Mouse (Mus musculus) hindbrain, embryonic 11.5 days (tissue): Measurements from ENCODE around the gene Trim2. TPM values are rescaled to one million over a fixed set of nuclear protein-coding genes. Genes with fewer than 3 reads are reported as not detected.

Experiments
- ATAC-seq: fragments of 200-750 bp; cut with Nextera tagmentation; 2 replicates; pipeline ENCODE4 v1.8.0; 2017; ENCODE audit warnings: mild to moderate bottlenecking, moderate TSS enrichment, moderate library complexity; ENCODE audit not compliant: low FRiP score
- DNase-seq: peaks from one replicate; pipeline ENCODE4 v3.0.0-alpha.2; 2015; ENCODE audit warnings: low spot score
- H3K27ac ChIP-seq: fragments of 300-500 bp; sonication (generic); 2 replicates; pipeline ENCODE4 v1.5.1; 2014; ENCODE audit warnings: mild to moderate bottlenecking, low read depth, low read length
- H3K27me3 ChIP-seq: fragments of 300-500 bp; sonication (generic); 2 replicates; pipeline ENCODE4 v1.6.1; 2014; ENCODE audit warnings: mild to moderate bottlenecking, low read length, moderate library complexity, mixed read lengths; ENCODE audit not compliant: control insufficient read depth, insufficient read depth
- H3K36me3 ChIP-seq: fragments of 300-500 bp; sonication (generic); 2 replicates; pipeline ENCODE4 v1.6.1; 2014; ENCODE audit warnings: mild to moderate bottlenecking, low read length, moderate library complexity, mixed read lengths; ENCODE audit not compliant: control insufficient read depth, insufficient read depth
- H3K4me1 ChIP-seq: fragments of 300-500 bp; sonication (generic); replicated peaks from 2 replicates; pipeline ENCODE4 v1.6.1; 2014; ENCODE audit warnings: low read length, mixed read lengths; ENCODE audit not compliant: control insufficient read depth, insufficient read depth
- H3K4me2 ChIP-seq: fragments of 300-500 bp; sonication (generic); replicated peaks from 2 replicates; pipeline ENCODE4 v1.6.1; 2014; ENCODE audit warnings: mild to moderate bottlenecking, low read depth, low read length
- H3K4me3 ChIP-seq: fragments of 300-500 bp; sonication (generic); 2 replicates; pipeline ENCODE4 v1.5.1; 2014; ENCODE audit warnings: low read depth, low read length
- H3K9ac ChIP-seq: fragments of 300-500 bp; sonication (generic); 2 replicates; pipeline ENCODE4 v1.6.1; 2014; ENCODE audit warnings: low read depth, low read length
- H3K9me3 ChIP-seq: fragments of 300-500 bp; sonication (generic); 2 replicates; pipeline ENCODE4 v1.6.1; 2016; ENCODE audit warnings: low read length; ENCODE audit not compliant: control insufficient read depth
- WGBS: fragments of 180-500 bp; shearing (Covaris S2); extraction: QIAGEN DNeasy Blood & Tissue Kit; methylation state at CpG from one replicate; pipeline ENCODE4 v1.1.7; 2014; 5-methylcytosine and 5-hydroxymethylcytosine counted together
- polyA plus RNA-seq: library from polyadenylated mRNA; unstranded; fragments of >200 nt; fragmentation: Nextera tagmentation; extraction: Ambion mirVana; gene quantifications from 2 replicates; pipeline ENCODE4 v1.2.1, GENCODE M21; 2014

Trim2 gene
- polyA plus RNA-seq, 1 experiment from 2014 or later, result 104 TPM

- Histone ChIP-seq H3K4me2 (no peak overlapping the region), H3K36me3 (no peaks in the 10 kb centered on the region), H3K27me3 (no peaks in the 10 kb centered on the region), H3K27ac (no peak overlapping the region), H3K9me3 (no peaks in the 10 kb centered on the region), H3K4me3 (no peak overlapping the region), H3K9ac (no peak overlapping the region), H3K4me1 (no peaks in the 10 kb centered on the region)
- 94% methylated on average over 5 of the region's 5 CpGs for WGBS
- ATAC-seq (no peak), DNase-seq (no peak)
These were observed 72.8 kb downstream of the Trim2 start for GRCm38 (mm10) chr3:84233663-84234415.

DNA sequence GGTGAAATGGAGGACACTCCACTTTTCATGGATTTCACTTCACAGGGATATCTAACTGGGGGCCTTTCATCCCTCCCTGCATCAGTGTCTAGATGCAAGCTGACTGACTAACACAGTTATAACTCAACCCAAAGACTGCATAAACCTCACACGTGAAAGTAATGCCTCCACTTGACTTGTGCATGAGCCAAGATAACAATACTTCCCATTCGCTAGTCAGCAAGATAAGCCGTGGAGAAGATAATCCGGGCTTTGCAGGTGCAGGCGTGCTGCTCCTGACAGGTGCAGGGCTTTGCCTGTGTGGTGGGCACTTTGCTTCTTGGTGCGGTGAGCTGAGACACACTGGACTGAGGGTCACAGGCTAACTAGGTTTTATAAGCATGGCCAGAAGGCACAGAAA is 74.4 kb downstream of the Trim2 start:
- Histone ChIP-seq H3K9ac (no peak overlapping the region), H3K9me3 (no peaks in the 10 kb centered on the region), H3K27ac (no peak overlapping the region), H3K4me3 (no peak overlapping the region), H3K36me3 (no peaks in the 10 kb centered on the region), H3K27me3 (no peaks in the 10 kb centered on the region), H3K4me1 (no peaks in the 10 kb centered on the region), H3K4me2 (no peak overlapping the region)
- no peak for ATAC-seq
- WGBS, result 87% methylated on average over 6 of the region's 6 CpGs
- DNase-seq, result no peak

DNA sequence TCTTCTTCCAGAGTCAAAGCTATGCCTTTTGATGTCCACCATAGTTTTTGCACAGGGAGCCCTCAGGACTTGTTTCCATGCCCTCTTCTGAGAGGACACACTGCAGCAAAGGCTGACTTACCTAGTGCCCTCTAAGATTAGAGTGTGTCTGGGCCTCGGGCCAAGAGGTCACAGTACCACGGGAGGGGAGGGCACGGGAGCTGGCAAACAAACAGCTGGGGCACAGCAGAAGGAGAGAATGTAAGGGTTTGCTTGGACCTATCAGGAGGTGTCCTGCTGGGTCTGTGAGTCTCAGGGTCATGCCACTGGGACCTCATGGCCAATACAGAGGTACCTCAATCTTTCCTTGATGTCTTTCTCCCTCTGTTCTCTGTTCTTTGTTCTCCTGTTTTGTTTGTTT is 75.7 kb downstream of the Trim2 start:
- no peak overlapping the region for H3K4me3 ChIP-seq
- ATAC-seq, result no peak
- 8% methylated on average over 3 of the region's 3 CpGs for WGBS
- no peak overlapping the region for H3K4me2 ChIP-seq
- H3K36me3 ChIP-seq, result no peaks in the 10 kb centered on the region
- H3K9me3 ChIP-seq, result no peaks in the 10 kb centered on the region
- H3K27me3 ChIP-seq, result no peaks in the 10 kb centered on the region
- no peaks in the 10 kb centered on the region for H3K4me1 ChIP-seq
- DNase-seq, result no peak
- no peak overlapping the region for H3K9ac ChIP-seq
- no peak overlapping the region for H3K27ac ChIP-seq

GRCm38 (mm10) chr3:84228911-84229310 is 77.8 kb downstream of the Trim2 start:
- DNase-seq (peak; percentile 49), ATAC-seq (no peak)
- Histone ChIP-seq H3K9me3 (no peaks in the 10 kb centered on the region), H3K4me3 (no peak overlapping the region), H3K36me3 (no peaks in the 10 kb centered on the region), H3K27me3 (no peaks in the 10 kb centered on the region), H3K27ac (no peak overlapping the region), H3K4me2 (peak overlapping the region; percentile 81; the same call in 1 of the 2 replicates), H3K4me1 (no peaks in the 10 kb centered on the region), H3K9ac (no peak overlapping the region)
- 15% methylated on average over 15 of the region's 15 CpGs for WGBS

GRCm38 (mm10) chr3:84228203-84228870 is 78.3 kb downstream of the Trim2 start:
- no peaks in the 10 kb centered on the region for H3K9me3 ChIP-seq
- 0% methylated on average over 18 of the region's 18 CpGs for WGBS
- H3K27ac ChIP-seq, result no peak overlapping the region
- H3K4me1 ChIP-seq, result no peaks in the 10 kb centered on the region
- peak overlapping the region; percentile 81 for H3K4me2 ChIP-seq
- DNase-seq (peak; percentile 91), ATAC-seq (peak; percentile 80)
- H3K27me3 ChIP-seq, result no peaks in the 10 kb centered on the region
- H3K9ac ChIP-seq, result peak overlapping the region; percentile 33; the same call in 1 of the 2 replicates
- no peaks in the 10 kb centered on the region for H3K36me3 ChIP-seq
- peak overlapping the region; percentile 43 for H3K4me3 ChIP-seq

DNA sequence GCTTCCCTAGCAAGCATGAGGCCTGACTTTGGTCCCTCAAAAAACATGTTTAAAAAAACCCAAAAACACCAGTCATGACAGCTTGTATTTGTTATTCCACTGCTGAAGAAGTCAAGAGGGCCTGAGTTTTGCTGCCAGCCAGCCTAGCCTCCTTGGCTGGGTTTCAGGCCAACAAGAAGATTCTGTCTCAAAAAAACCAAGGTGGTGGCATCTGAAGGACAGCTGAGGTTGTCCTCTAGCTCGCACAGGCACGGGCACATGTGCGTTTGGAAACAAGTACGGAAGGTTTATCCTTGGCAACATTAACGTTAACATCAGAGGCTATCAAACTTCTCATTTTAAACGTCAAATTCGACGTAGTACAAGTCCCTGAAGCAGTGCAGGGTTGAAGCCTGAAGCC is 79.0 kb downstream of the Trim2 start:
- Histone ChIP-seq H3K36me3 (no peaks in the 10 kb centered on the region), H3K27me3 (no peaks in the 10 kb centered on the region), H3K9ac (no peak overlapping the region), H3K4me2 (no peak overlapping the region), H3K9me3 (no peaks in the 10 kb centered on the region), H3K27ac (no peak overlapping the region), H3K4me1 (no peaks in the 10 kb centered on the region), H3K4me3 (no peak overlapping the region)
- ATAC-seq, result no peak
- no peak for DNase-seq
- WGBS, result 33% methylated on average over 8 of the region's 8 CpGs

- H3K27me3 ChIP-seq, result no peaks in the 10 kb centered on the region
- H3K9me3 ChIP-seq, result no peaks in the 10 kb centered on the region
- DNase-seq, result no peak
- H3K4me1 ChIP-seq, result no peaks in the 10 kb centered on the region
- H3K4me2 ChIP-seq, result no peak overlapping the region
- no peak overlapping the region for H3K4me3 ChIP-seq
- 15% methylated on average over 2 of the region's 2 CpGs for whole genome bisulfite sequencing
- H3K9ac ChIP-seq, result no peak overlapping the region
- no peak overlapping the region for H3K27ac ChIP-seq
- ATAC-seq, result no peak
- H3K36me3 ChIP-seq, result no peaks in the 10 kb centered on the region
These were observed 81.7 kb downstream of the Trim2 start for GRCm38 (mm10) chr3:84224982-84225381.

DNA sequence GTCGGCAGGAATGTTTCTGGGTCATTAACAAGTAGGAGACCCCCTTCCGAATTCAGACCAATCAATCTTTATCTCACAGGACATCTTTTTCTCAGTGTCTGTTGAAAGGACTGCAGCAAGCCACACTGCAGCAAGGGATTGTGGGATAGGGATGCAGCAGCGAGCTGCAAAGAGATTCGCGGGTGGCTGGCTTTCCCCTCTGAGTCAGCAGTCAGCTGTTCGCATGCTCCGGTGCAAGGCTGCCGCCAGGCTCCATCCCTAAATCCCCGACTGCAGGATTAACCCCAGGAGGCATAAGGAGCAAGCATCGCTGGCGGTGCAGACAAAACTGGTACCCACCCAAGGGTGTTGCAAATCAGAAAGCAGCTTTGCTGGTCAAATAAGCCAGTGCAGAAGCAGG is 85.9 kb downstream of the Trim2 start:
- Histone ChIP-seq H3K4me1 (peaks cover 12% of the 10 kb centered on the region; the same call in 1 of the 2 replicates), H3K9me3 (no peaks in the 10 kb centered on the region), H3K27ac (peak overlapping the region; percentile 79), H3K4me3 (peak overlapping the region; percentile 45), H3K9ac (peak overlapping the region; percentile 57), H3K4me2 (peak overlapping the region; percentile 59), H3K27me3 (no peaks in the 10 kb centered on the region), H3K36me3 (no peaks in the 10 kb centered on the region)
- DNase-seq (peak; percentile 78), ATAC-seq (peak; percentile 77)
- under 1% methylated on average over 11 of the region's 11 CpGs for WGBS

DNA sequence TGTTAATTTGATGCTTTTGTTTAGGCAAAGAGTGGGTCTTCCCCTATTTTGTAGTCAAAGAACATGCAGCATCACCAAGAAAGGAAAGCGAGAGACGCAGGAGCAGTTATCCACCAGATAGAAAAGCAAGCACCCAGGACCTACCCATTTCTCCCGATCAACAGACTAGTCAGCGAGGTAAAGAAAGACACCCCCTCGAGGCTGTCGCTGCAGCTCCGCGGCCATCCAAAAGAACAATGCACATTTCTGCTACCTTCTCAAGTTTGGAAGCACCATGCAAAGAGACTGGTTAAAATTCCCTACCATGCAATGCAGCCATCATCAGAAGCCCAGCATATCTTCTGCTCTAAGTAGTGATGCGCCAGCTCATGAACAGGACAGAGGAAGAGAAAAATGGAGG is 86.4 kb downstream of the Trim2 start:
- H3K4me1 ChIP-seq, result peaks cover 12% of the 10 kb centered on the region; the same call in 1 of the 2 replicates
- peak overlapping the region; percentile 79 for H3K27ac ChIP-seq
- DNase-seq (no peak), ATAC-seq (peak; percentile 57)
- WGBS, result 1% methylated on average over 9 of the region's 9 CpGs
- H3K9me3 ChIP-seq, result no peaks in the 10 kb centered on the region
- H3K36me3 ChIP-seq, result no peaks in the 10 kb centered on the region
- H3K4me2 ChIP-seq, result peak overlapping the region; percentile 59
- H3K9ac ChIP-seq, result peak overlapping the region; percentile 57
- peak overlapping the region; percentile 45 for H3K4me3 ChIP-seq
- no peaks in the 10 kb centered on the region for H3K27me3 ChIP-seq
